Mouse (Mus musculus) small intestine, adult 2 months (tissue): Measurements from ENCODE around the gene Gipc1.

Experiments
- CTCF ChIP-seq: fragments of 200-500 bp; IDR thresholded peaks from 2 replicates; pipeline ENCODE4 v1.5.1; 2012; ENCODE audit warnings: low read depth, mild to moderate bottlenecking, control low read depth, inconsistent platforms, low read length, moderate library complexity, mixed read lengths; ENCODE audit not compliant: insufficient replicate concordance, insufficient read length; ENCODE audit errors: extremely low read depth
- POLR2A ChIP-seq: fragments of 200-500 bp; IDR thresholded peaks from 2 replicates; pipeline ENCODE4 v1.6.1; 2012; ENCODE audit warnings: low read depth, mild to moderate bottlenecking, control low read depth, inconsistent platforms, low read length, moderate library complexity

DNA sequence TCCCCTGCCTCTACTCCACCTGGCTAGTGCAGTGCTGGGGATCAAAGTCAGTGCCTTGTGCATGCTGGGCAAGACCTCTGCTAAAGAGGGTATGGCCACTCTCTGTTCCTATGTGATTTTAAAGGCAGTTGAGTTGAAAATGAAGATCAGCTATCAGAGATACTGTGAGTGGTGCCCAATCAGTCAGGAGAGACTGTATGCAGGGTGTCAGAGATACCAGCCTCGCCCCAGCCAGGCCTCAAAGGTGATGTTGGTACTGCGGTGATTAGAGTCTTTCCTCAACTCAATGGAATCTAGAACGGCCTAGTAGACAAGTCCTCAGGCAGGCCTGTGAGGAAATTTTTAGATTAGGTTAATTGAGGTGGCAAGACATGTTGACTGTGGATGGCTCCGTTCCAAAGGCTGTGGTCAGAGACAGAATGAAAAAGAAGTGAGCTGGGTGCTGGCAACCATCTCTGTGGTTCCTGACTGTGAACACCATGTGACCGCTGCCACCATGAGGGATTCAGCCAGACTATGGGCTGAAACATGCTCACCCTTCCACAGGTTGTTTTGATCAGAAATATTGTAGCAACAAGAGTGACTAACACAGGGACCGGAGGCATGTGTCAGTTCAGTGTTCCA lies 26.7 kb upstream of the Gipc1 start:
- no peak for TF ChIP-seq CTCF
- TF ChIP-seq POLR2A, result no peak
